Mouse (Mus musculus) stomach, embryonic 14.5 days (tissue): ENCODE data around the gene Srrt. TPM values are rescaled to one million over a fixed set of nuclear protein-coding genes. Genes with fewer than 3 reads are reported as not detected.

Experiments
- ATAC-seq: fragments of 200-750 bp; cut with Nextera tagmentation; 2 replicates; pipeline ENCODE4 v1.8.0; 2017; ENCODE audit warnings: low read depth, moderate TSS enrichment; ENCODE audit not compliant: insufficient number of reproducible peaks, insufficient read depth, low FRiP score
- H3K27ac ChIP-seq: fragments of 300-500 bp; sonication (generic); 2 replicates; pipeline ENCODE4 v1.5.1; 2014; ENCODE audit warnings: mild to moderate bottlenecking, low read length, moderate library complexity, mixed read lengths
- H3K27me3 ChIP-seq: fragments of 300-500 bp; sonication (generic); 2 replicates; pipeline ENCODE4 v1.6.1; 2014; ENCODE audit warnings: low read length, control low read depth, mixed read lengths; ENCODE audit not compliant: control insufficient read depth, insufficient read depth
- H3K36me3 ChIP-seq: fragments of 300-500 bp; sonication (generic); 2 replicates; pipeline ENCODE4 v1.6.1; 2014; ENCODE audit warnings: mild to moderate bottlenecking, control low read depth, low read length, moderate library complexity, mixed read lengths; ENCODE audit not compliant: control insufficient read depth, insufficient read depth
- H3K4me1 ChIP-seq: fragments of 300-500 bp; sonication (generic); 2 replicates; pipeline ENCODE4 v1.6.1; 2014; ENCODE audit warnings: low read length, control low read depth, mixed read lengths; ENCODE audit not compliant: control insufficient read depth, insufficient read depth
- H3K4me2 ChIP-seq: fragments of 300-500 bp; sonication (generic); replicated peaks from 2 replicates; pipeline ENCODE4 v1.6.1; 2014; ENCODE audit warnings: low read depth, low read length, control low read depth
- H3K4me3 ChIP-seq: fragments of 300-500 bp; sonication (generic); 2 replicates; pipeline ENCODE4 v1.5.1; 2014; ENCODE audit warnings: low read depth, low read length, control low read depth
- H3K9ac ChIP-seq: fragments of 300-500 bp; sonication (generic); replicated peaks from 2 replicates; pipeline ENCODE4 v1.6.1; 2014; ENCODE audit warnings: low read depth, mild to moderate bottlenecking, control low read depth, low read length, moderate library complexity, mixed read lengths
- H3K9me3 ChIP-seq: fragments of 300-500 bp; sonication (generic); 2 replicates; pipeline ENCODE4 v1.6.1; 2016; ENCODE audit warnings: low read depth, low read length, control low read depth; ENCODE audit not compliant: control insufficient read depth
- WGBS: fragments of 180-500 bp; shearing (Covaris S2); extraction: QIAGEN DNeasy Blood & Tissue Kit; methylation state at CpG from one replicate; pipeline ENCODE4 v1.1.7; 2014; 5-methylcytosine and 5-hydroxymethylcytosine counted together
- polyA plus RNA-seq: library from polyadenylated mRNA; unstranded; fragments of >200 nt; fragmentation: Nextera tagmentation; extraction: Ambion mirVana; gene quantifications from 2 replicates; pipeline ENCODE4 v1.2.1, GENCODE M21; 2014

The Srrt gene
- polyA plus RNA-seq, 1 experiment from 2014 or later = 111 TPM

- H3K36me3 ChIP-seq = no peaks in the 10 kb centered on the region
- H3K4me2 ChIP-seq = peak overlapping the region; percentile 90
- H3K9me3 ChIP-seq = no peaks in the 10 kb centered on the region
- H3K4me1 ChIP-seq = no peaks in the 10 kb centered on the region; the same call in 1 of the 2 replicates
- H3K27me3 ChIP-seq = no peaks in the 10 kb centered on the region
- peak overlapping the region; percentile 63 for H3K4me3 ChIP-seq
- peak overlapping the region; percentile 52; the same call in 1 of the 2 replicates for H3K9ac ChIP-seq
- ATAC-seq = no peak
- WGBS = 16% methylated on average over 15 of the region's 15 CpGs
- H3K27ac ChIP-seq = peak overlapping the region; percentile 33; the same call in 1 of the 2 replicates
These were observed 25.5 kb upstream of the Srrt start for GRCm38 (mm10) chr5:137332857-137333511.

GRCm38 (mm10) chr5:137330910-137331309 is 23.4 kb upstream of the Srrt start:
- H3K4me1 ChIP-seq = no peaks in the 10 kb centered on the region
- no peak for ATAC-seq
- H3K9ac ChIP-seq = no peak overlapping the region
- WGBS = 87% methylated on average over 7 of the region's 7 CpGs
- no peaks in the 10 kb centered on the region for H3K27me3 ChIP-seq
- H3K36me3 ChIP-seq = no peaks in the 10 kb centered on the region; the same call in 1 of the 2 replicates
- no peaks in the 10 kb centered on the region for H3K9me3 ChIP-seq
- no peak overlapping the region for H3K4me3 ChIP-seq
- H3K4me2 ChIP-seq = no peak overlapping the region
- H3K27ac ChIP-seq = no peak overlapping the region

DNA sequence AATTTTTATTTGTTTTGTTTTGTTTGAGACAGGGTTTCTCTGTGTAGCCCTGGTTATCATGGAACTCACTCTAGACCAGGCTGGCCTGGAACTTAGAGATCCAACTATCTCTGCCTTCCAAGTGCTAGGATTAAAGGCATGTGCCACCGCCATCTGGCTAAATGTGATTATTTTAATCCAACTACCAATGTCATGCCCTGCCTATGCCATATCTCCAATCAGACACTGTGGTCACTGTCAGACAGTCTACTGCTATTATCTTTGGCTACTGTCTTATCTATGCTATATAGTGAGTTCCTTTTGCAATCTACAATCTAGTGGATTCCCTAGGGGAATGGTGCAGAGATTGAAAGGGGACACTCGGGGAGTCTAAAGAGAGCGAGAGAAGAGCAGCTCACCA is 13.5 kb upstream of the Srrt start:
- no peaks in the 10 kb centered on the region for H3K9me3 ChIP-seq
- peaks cover 9% of the 10 kb centered on the region for H3K36me3 ChIP-seq
- H3K9ac ChIP-seq = no peak overlapping the region
- H3K4me1 ChIP-seq = no peaks in the 10 kb centered on the region
- H3K27ac ChIP-seq = no peak overlapping the region
- H3K4me2 ChIP-seq = no peak overlapping the region
- no peak overlapping the region for H3K4me3 ChIP-seq
- WGBS = 97% methylated on average over 3 of the region's 3 CpGs
- H3K27me3 ChIP-seq = no peaks in the 10 kb centered on the region
- no peak for ATAC-seq

GRCm38 (mm10) chr5:137318570-137318969 is 11.1 kb upstream of the Srrt start:
- no peak for ATAC-seq
- H3K4me3 ChIP-seq = no peak overlapping the region
- peaks cover 9% of the 10 kb centered on the region for H3K36me3 ChIP-seq
- no peaks in the 10 kb centered on the region for H3K9me3 ChIP-seq
- peaks cover 13% of the 10 kb centered on the region for H3K4me1 ChIP-seq
- H3K27me3 ChIP-seq = no peaks in the 10 kb centered on the region
- WGBS = 75% methylated on average over 1 of the region's 1 CpGs
- H3K27ac ChIP-seq = no peak overlapping the region
- H3K9ac ChIP-seq = no peak overlapping the region
- no peak overlapping the region for H3K4me2 ChIP-seq

GRCm38 (mm10) chr5:137317361-137317760 is 9.9 kb upstream of the Srrt start:
- Histone ChIP-seq H3K27ac (no peak overlapping the region), H3K9me3 (no peaks in the 10 kb centered on the region)
- 83% methylated on average over 8 of the region's 8 CpGs for WGBS

DNA sequence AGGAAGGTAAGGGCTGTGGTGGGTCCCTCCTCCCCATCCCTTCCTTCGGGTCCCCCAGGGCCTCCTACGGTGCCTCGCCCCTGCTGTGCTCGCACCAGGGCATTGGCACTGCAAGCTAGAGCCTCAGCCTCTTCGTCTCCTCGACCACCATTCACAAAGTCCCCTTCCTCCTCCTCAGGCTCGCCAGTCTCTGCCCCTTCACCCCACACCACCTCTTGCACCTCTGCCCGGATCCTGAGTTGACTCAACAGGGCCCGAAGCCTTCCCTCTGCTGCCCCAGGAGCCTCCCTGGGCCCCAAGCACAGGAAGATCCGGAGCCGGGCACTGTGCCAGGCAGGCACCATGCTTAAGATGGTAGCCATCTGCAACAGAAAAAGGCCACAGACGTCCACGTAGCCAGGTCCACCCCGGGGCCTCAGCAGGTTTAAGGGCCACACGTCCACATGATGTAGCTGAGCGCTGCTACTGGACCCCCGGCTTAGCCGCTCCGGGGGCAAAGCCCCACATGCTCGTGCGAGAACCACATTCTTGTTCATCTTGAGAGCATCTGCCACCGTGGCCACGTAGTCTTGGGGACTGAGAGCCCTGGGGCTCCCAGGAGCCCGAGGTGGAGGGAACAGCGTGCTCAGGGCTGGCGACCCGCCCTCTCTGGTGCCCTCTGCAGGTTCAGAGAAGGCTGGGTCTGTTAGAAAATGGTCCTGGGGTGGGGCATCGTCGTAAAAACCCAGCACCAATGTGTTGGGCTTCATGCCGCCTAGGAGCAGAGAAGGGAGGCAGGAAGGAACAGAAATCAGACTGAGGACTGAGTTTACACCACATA is 7.8 kb upstream of the Srrt start:
- H3K27me3 ChIP-seq = no peaks in the 10 kb centered on the region
- H3K9ac ChIP-seq = no peak overlapping the region; the same call in 1 of the 2 replicates
- H3K36me3 ChIP-seq = peaks cover 18% of the 10 kb centered on the region; the same call in 1 of the 2 replicates
- H3K27ac ChIP-seq = peak overlapping the region; percentile 92
- H3K4me3 ChIP-seq = 0 out of 2 replicates have a peak overlapping the region, but pooled peaks have one; percentile 5
- peak overlapping the region; percentile 95; the same call in 1 of the 2 replicates for H3K4me2 ChIP-seq
- 41% methylated on average over 30 of the region's 30 CpGs for WGBS
- ATAC-seq = no peak
- H3K9me3 ChIP-seq = no peaks in the 10 kb centered on the region
- peaks cover 25% of the 10 kb centered on the region for H3K4me1 ChIP-seq

More at GRCm38 (mm10) chr5:137317361-137317760, 9.9 kb upstream of the Srrt start:
- Histone ChIP-seq H3K36me3 (peaks cover 7% of the 10 kb centered on the region), H3K4me3 (no peak overlapping the region), H3K4me2 (no peak overlapping the region), H3K27me3 (no peaks in the 10 kb centered on the region), H3K9ac (no peak overlapping the region), H3K4me1 (peaks cover 21% of the 10 kb centered on the region)
- ATAC-seq = no peak

GRCm38 (mm10) chr5:137314193-137315083 is 7.0 kb upstream of the Srrt start, which contains the start of gene Trip6:
Trip6 (minus strand) TSS chr5:137314404.
- Histone ChIP-seq H3K27me3 (no peaks in the 10 kb centered on the region), H3K9me3 (no peaks in the 10 kb centered on the region), H3K9ac (peak within 1 kb of the TSS; percentile 84), H3K36me3 (peaks cover 27% of the 10 kb centered on the region), H3K27ac (peak within 1 kb of the TSS; percentile 92), H3K4me3 (peak within 1 kb of the TSS; percentile 77), H3K4me1 (peaks cover 25% of the 10 kb centered on the region), H3K4me2 (peak within 1 kb of the TSS; percentile 95)
- peak; percentile 92 for ATAC-seq
- WGBS = 15% methylated on average over 30 of the region's 30 CpGs
